In genomic region chr9:40583554-40583953, GRCm38 (mm10) we compare ENCODE assay signal across 8 mouse cellular contexts. TPM values are rescaled to one million over a fixed set of nuclear protein-coding genes. Genes with fewer than 3 reads are reported as not detected.
DNase-seq lines count a peak whose midpoint lies in the region; ATAC-seq and TF ChIP-seq lines count a peak whose summit lies in the region.

No protein-coding gene starts in this region.

- peak; percentile 87 for DNase-seq in adrenal gland, adult 2 months
- peak; percentile 29 for DNase-seq in embryo, embryonic 11.5 days (ENCODE audit: low read depth, low spot score)
- peak; percentile 64 for DNase-seq in heart, adult 8-10 months (ENCODE audit: low spot score)
- DNase-seq in kidney, postnatal 4 days: peak; percentile 83 to 84
- peak; percentile 82 for DNase-seq in lung, embryonic 14.5 days
- peak; percentile 29 for DNase-seq in retina, postnatal 7 days (ENCODE audit: low read depth, low spot score)
- peak; percentile 55 to 67 for DNase-seq in urinary bladder, adult 18-20 months (ENCODE audit: low spot score in 2 of 2)

- no peak overlapping the region for H3K4me2 ChIP-seq in lung, embryonic 14.5 days

- H3K27me3 ChIP-seq in C2C12 (ENCODE audit: control insufficient read depth, insufficient read depth, insufficient read length): no peaks in the 10 kb centered on the region
- no peaks in the 10 kb centered on the region for H3K27me3 ChIP-seq in lung, embryonic 14.5 days (ENCODE audit: insufficient read depth, low read length)

- H3K4me3 ChIP-seq in C2C12 (ENCODE audit: insufficient read depth, poor library complexity, severe bottlenecking): no peak overlapping the region
- no peak overlapping the region for H3K4me3 ChIP-seq in lung, embryonic 14.5 days (ENCODE audit: low read depth, low read length)

- H3K9me3 ChIP-seq in lung, embryonic 14.5 days (ENCODE audit: low read depth, low read length): no peaks in the 10 kb centered on the region

- WGBS in lung, embryonic 14.5 days: 41% methylated on average over 11 of the region's 11 CpGs

- no peaks in the 10 kb centered on the region for H3K79me2 ChIP-seq in C2C12 (ENCODE audit: control insufficient read depth, insufficient read depth)

- H3K9ac ChIP-seq in lung, embryonic 14.5 days: no peak overlapping the region

- no peaks in the 10 kb centered on the region for H3K4me1 ChIP-seq in lung, embryonic 14.5 days (ENCODE audit: insufficient read depth)

- H3ac ChIP-seq in C2C12 (ENCODE audit: control insufficient read depth, insufficient read length, low read depth): no peak overlapping the region

- ATAC-seq in lung, embryonic 14.5 days (ENCODE audit: insufficient read depth): no peak

- TF ChIP-seq CTCF in C2C12 (IDR thresholded peaks at IDR 0.05; ENCODE audit: control insufficient read depth, insufficient read depth, insufficient read length): peak; percentile 85
- peak; percentile 80 for TF ChIP-seq CTCF in lung, embryonic 14.5 days (IDR thresholded peaks at IDR 0.05; ENCODE audit: low read depth)

- no peaks in the 10 kb centered on the region for H3K36me3 ChIP-seq in C2C12 (ENCODE audit: control insufficient read depth, insufficient read depth)
- H3K36me3 ChIP-seq in lung, embryonic 14.5 days (ENCODE audit: insufficient read depth): no peaks in the 10 kb centered on the region

- H3K79me3 ChIP-seq in C2C12 (ENCODE audit: low read depth): no peaks in the 10 kb centered on the region

- H3K27ac ChIP-seq in lung, embryonic 14.5 days (ENCODE audit: low read depth): no peak overlapping the region

TF ChIP-seq in C2C12, 6 proteins besides CTCF, POLR2A, EP300 and RAD21:
- TF ChIP-seq USF1 (IDR thresholded peaks at IDR 0.05; ENCODE audit: low read depth) (no peak), CEBPB (IDR thresholded peaks at IDR 0.05; ENCODE audit: low read depth) (no peak), FOSL1 (IDR thresholded peaks at IDR 0.05; ENCODE audit: insufficient read depth, low read length, poor library complexity, severe bottlenecking) (no peak), MAX (IDR thresholded peaks at IDR 0.05) (no peak), MYOG (IDR thresholded peaks at IDR 0.05; ENCODE audit: control insufficient read depth, extremely low read depth, insufficient read length) (no peak), MYOD1 (IDR thresholded peaks at IDR 0.05; ENCODE audit: control insufficient read depth, insufficient read length, low read depth) (no peak)
TF ChIP-seq in C2C12: peak in this region for 0.

RNA-seq across cellular contexts. Expression of gene Gramd1b, which starts 52.4 kb away (rescaled TPM):
- 3.7 TPM for polyA plus RNA-seq in C2C12 (2012; fragmentation: generic; extraction: Trizol)
- 1,000 to 10,000 TPM in 1 of 2 experiments, 100 to 1,000 TPM in 1; 336 to 1,336 TPM for total RNA-seq in adrenal gland, adult 2 months (2021)
- polyA plus RNA-seq in adrenal gland, adult 2 months (2012; rRNA removed): 329 and 574 TPM in 2 replicates
- total RNA-seq in heart, adult 8-10 months (2022): 10 to 100 TPM; 12.8 to 28.0 (median 19.8) TPM
- polyA plus RNA-seq in lung, embryonic 14.5 days (2014; fragmentation: Nextera tagmentation; extraction: Ambion mirVana): 2.7 and 3.3 TPM in 2 replicates

Comparison
In these comparisons a context has a peak if more than half of its experiments do, and no peak if none do; other contexts are left out.
1. DNase-seq: peak in every context shown above with its lines; median percentile 87 in adrenal gland, adult 2 months; 84 in kidney, postnatal 4 days; 82 in lung, embryonic 14.5 days; 64 in heart, adult 8-10 months; 61 in urinary bladder, adult 18-20 months; 29 in embryo, embryonic 11.5 days; 29 in retina, postnatal 7 days.
2. RNA of gene Gramd1b, which starts 52.4 kb away (polyA plus RNA-seq): 329 to 574 TPM in adrenal gland, adult 2 months; 3.7 TPM in C2C12 (single experiment) and 2.7 to 3.3 TPM in lung, embryonic 14.5 days; every median in the first group is over 10 times any median in the second.